Mouse (Mus musculus): ENCODE data around the gene M1ap.

Gene M1ap

DNA sequence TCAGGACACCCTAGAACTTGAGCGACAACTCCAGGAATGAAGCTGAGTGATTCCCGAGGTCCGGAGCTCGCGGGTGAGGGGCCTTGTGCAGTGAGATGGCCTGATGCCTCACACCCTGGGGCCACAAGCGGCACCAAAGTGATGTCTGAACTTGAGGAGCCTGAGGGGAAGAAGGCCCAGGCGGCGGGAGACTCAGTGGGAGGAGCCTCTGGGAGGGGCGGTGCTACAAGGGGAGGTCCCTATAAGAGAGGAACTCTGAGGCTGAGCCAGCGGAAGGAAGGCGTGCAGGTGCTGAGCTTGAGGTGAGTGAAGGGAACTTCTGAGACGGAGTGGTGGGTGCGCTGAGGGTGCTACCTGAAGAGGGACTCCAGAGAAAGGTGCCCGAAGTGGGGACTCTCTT lies at the start of gene M1ap:
Gene M1ap, plus strand, starts transcription at position 252 of the 400 bp plus-strand sequence.
- DNase-seq: no peak

DNA sequence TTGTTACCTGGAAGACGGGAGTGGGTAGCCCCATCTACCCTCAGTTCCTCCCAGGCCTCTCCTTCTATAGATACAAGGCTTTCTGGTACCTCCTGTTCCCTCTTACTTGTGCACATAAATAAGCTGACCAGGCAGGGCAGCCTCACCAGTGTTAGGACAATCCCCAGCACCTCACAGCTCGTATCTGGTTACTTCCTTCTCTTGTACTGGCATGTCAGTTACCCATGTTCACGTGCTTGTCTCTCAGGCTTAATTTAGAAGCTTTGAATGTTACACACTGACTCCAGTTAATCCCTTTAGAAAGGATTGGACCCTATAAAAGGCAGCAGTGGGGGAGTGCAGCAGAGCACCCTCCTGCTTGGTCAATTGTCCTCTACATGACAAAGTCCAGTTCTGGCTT lies 49.4 kb upstream of the M1ap start:
- no peak for DNase-seq

DNA sequence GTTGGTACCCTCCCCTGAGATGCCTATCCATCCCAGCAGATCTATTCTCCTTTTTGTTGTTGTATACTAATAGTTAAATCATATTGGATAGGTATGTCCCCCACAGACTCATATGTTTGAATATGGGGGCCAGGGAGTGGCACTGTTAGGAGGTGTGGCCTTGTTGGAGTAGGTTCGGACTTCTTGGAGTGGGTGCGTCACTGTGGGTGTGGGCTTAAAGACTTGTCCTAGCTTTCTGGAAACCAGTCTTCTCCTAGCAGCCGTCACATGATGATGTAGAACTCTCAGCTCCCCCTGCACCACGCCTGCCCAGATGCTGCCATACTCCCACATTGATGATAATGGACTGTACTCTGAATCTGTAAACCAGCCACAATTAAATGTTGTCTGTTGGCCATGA lies 48.5 kb upstream of the M1ap start:
- DNase-seq: no peak

DNA sequence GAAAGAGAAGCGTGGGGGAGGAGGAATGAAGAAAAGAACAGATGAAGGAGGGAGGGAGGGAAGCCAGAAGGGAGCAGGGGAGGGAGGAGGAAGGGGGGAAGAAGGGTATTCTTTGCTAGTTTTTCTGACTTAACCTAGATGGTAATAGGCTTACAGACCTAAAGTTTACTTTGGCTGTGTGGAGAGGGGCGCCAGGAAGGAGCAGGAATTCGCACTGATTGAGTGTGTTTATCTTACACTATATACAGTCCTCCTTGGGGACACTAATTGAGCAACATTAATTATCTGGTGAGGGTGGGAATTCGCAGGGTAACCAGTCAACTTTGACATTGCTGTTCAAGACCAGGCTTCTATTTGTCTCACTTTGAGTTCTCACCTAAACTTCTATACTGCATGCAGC lies 48.0 kb upstream of the M1ap start:
- DNase-seq: no peak

DNA sequence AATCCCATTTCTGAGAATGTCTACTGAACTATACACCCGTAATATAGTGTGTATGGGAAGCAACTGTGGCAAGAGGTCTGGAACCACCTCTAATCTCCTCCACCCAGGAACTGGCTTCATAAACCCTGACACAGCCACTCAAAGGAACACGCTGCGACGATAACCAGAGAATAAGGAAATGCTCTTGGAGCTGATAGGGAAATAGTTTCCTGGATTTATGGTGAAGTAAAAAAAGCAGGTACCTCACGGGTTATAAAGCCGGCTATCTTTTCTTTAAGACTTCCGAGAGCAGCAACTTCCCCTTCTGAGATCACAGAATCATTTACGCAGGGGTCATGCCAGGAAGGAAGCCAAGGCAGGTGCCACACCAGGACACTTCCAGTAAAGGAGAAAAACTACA lies 44.1 kb upstream of the M1ap start:
- no peak for DNase-seq

DNA sequence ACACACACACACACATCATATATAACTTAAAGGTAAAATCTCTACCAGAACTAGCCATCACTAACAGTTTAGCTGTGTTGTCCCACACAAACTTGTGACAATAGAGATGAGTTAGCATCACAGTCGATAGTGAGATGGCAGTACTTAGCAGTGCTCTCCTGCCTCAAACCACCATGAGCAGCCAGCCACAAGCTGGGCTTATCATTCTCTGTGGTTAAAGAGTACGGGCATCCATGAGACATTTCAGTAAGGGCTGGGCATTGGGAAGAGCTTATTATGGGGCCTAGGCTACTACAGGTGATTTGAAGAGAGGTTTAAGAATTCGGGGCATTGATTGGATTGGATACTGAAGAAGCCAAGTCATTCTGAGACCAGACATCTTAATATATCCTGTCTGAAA lies 39.7 kb upstream of the M1ap start:
- DNase-seq: no peak

DNA sequence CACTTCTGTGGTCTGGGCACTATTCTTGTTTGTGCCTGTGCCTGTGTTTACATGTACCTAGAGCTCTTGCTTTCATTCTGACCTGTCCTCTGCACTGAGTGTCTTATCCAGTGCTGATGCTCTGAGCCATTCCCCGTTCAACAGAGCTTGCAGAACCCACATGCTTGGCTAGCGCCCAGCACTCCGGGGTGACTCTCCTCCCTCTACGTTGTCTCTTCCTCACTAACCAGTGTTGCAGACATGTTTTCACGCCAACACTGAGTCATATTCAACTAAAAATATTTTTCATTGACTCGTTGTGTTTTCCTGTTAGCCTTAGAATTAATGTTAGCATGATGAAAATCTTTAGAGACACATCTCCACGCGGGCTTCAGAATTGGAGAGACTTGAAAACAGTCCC lies 38.7 kb upstream of the M1ap start:
- DNase-seq: no peak

DNA sequence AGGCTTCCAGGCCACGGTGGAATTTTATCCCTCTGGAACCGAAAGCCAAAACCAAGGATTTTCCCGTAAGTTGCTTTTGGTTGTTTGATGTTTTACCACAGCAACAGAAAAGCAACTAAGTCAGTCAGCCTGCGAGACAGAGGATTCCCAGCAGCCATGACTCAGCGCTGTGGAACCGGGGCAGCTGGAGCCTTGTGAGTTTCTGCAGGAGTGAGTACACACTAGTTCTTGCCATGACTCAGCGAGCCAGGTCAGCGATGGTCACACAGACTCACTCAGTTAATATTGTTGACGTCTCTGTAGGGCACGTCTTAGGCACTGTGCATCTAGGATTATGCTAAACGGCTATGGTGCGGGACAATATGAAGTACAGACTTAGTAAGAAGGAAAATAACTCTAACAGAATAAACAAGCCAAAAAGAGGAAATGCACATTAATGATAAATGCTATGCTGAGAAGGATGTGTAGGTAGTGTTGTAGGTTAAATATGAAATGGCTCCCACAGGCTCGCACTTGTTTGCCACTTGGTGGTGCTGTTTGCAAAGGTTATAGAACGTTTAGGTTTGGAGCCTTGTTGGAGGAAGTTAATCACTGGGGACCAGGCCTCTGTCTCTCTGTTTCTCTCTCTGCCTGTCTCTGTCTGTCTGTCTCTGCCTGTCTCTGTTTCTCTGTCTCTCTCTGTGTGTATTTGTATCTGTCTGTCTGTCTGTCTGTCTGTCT lies 37.4 kb upstream of the M1ap start:
- DNase-seq: no peak

DNA sequence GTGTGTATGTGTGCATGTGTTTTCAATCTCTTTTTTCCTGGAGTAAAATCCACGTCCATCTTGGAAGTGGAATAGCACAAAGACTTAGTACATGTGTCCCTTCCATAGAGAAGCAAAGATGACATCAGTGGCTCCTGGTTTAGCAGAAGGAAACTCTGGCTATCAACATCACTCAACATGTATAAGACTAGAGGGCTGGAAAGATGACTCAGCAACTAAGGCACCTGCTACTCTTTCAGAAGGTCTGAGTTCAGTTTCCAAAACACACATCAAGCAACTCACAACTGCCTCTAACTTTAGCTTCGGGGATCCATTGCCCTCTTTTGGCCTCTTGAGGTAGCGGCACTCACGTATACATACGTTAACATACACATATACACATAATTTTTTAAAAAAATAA lies 35.4 kb upstream of the M1ap start:
- DNase-seq: no peak

DNA sequence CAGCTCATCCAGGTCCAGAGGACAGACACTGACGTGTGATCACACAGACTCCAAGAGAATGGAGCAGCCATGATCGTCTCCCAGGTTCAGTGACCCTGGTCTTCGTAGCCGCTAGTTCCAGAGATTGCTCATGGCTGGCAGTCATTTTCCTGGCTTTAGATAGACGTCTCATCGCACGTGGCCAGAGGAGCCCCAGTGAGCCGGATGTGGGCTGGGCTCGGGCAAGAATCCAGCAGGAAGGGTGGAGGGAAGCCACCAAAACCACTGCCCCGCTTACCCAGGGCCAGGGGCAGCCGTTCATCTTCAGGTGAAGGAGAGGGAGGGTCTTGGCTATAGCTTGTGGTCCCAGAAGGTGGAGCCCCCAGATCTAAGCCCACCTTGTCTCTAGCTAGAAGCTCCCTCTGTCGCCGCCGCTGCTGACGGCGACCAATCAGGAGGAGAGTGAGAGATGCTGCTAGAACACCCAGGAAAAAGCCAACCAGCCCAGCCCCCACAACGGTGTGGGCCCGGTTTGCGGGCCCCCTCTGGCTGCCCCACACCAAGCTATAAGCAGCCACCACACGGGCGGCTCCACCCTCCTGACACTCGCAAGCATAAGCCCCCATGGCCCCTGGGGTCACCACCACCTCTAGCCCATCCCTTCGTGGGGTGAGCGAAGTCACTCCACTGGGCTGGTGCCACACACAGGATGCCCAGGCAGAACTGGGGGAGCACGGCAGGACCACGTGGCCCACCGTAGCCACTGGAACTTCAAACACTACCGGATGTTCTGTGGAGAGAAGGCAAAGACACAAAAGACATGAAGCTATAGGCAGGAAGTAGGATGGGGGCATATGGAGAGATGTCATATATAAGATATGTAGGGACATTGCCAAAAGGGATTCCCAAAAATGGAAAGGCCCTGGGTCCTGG lies 33.1 kb upstream of the M1ap start:
- DNase-seq: no peak

DNA sequence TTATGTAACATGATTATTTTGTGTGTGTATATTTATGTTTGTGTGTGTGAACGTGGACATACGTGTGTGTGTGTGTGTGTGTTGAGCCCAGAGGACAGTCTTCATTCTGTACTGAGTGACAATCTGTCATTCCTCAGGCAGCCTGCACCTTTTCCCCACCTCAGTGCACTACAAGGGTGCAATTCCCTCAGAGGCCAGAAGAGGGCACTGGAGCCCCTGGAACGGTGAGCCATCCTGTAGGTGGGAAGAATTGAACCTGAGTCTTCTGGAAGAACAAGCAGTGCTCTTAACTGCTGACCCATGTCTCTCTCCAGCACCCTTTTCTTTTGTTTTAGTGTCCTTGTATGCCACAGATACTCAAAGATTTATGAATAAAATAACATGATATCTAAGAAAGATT lies 30.8 kb upstream of the M1ap start:
- no peak for DNase-seq

DNA sequence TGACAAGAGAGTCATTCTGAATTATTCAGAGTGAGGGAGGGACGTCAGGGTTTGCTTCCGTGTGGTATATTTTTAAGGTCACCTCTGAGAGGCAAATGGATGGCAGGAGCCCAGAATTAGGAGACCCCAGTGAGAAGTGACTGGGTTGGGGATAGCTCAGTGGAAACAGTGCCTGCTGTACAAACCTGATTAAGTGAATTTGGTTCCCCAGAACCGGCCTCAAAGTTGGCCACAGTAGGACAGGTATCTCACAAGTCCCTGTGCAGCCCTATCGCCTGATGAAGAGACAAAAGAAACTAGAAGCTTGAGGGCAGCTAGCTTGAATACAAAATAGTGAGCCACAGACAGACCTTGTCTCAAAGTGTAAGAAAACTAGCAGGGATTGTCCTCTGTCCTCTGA lies 30.2 kb upstream of the M1ap start:
- no peak for DNase-seq

DNA sequence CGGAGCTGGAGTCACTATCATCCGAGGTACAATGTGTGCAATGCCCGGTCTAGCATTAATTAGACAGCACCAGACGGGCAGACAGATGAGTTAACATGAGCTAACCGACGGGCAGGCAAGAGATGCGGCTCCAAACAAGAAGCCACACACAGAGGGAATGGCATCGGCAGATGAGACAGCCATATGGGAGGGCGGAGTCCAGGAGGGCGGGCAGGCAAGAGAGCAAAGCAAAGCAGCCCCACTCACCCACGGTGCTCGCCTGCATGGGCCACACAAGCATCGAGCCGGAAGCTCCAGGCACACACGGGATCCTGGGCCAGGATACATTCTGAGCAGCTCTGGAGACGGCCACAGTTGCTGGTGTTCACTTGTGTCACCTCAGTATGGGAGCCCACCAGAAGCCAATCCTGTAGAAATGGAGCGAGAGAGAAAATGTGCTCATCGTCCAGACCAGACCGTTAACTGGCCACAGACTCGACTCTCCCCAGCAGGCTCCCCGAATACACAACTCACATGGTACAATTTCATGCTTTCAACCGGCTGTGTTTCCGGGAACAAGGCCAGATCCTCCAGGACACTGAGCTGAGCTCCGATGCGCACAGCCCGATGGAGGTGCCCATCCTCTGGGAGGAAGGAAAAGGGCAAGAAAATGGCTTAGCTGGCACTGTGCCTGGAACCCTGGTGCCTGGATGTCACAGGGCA lies 29.5 kb upstream of the M1ap start:
- DNase-seq: no peak

DNA sequence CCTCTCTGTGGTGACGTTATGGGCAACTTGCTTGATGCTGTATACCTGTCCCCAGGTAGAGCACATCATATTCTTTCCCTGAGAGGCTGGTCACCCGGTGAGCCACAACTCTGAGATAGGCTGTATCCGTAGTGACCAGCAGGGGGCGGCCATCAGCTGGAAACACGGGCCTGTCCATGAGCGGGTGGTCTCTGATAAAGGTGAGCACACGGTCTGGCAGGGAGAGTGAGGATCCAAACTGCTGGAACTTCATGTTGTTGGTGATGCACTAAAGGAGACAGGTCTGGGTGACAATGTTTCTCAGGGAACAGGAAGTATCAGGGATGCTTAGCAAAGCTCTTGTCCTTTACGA lies 28.9 kb upstream of the M1ap start:
- DNase-seq: peak; percentile 9

DNA sequence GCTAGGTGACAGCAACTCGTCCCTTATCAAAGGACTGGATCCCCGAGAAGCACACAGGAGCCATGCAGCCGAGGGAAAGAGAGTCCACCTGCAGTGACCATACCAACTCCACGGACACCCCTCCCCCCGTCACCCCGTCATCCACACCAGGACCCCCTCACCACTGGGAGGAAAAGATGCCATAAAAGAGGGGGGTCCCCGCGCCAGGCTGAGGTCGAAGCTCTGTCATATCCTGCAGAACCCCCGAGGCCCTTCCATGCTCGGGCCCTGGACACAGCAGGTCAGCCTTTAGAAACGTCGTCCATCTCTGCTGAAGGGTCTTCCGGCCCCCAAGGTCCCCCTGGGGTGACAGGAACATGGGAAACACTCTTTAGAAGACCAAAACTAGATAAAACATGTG lies 28.3 kb upstream of the M1ap start:
- no peak for DNase-seq

DNA sequence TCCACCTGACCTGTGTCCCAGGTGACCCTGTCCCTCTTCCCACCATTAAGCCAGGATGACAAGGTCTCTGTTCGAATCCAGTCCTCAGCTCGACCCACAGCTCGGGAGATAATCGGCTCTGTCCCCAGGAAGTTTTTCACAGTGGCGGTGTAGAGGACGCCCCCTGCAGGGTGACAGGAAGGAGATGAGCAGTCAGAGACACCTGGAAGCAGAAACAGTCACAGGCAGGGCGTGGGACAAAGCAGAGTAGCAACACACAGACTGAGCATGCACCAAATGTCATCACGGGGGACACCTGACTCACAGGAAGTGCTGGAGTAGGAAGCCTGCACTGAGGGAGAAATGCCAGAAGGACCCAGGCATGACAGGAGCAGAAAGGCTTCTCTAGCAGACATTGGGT lies 27.2 kb upstream of the M1ap start:
- no peak for DNase-seq

DNA sequence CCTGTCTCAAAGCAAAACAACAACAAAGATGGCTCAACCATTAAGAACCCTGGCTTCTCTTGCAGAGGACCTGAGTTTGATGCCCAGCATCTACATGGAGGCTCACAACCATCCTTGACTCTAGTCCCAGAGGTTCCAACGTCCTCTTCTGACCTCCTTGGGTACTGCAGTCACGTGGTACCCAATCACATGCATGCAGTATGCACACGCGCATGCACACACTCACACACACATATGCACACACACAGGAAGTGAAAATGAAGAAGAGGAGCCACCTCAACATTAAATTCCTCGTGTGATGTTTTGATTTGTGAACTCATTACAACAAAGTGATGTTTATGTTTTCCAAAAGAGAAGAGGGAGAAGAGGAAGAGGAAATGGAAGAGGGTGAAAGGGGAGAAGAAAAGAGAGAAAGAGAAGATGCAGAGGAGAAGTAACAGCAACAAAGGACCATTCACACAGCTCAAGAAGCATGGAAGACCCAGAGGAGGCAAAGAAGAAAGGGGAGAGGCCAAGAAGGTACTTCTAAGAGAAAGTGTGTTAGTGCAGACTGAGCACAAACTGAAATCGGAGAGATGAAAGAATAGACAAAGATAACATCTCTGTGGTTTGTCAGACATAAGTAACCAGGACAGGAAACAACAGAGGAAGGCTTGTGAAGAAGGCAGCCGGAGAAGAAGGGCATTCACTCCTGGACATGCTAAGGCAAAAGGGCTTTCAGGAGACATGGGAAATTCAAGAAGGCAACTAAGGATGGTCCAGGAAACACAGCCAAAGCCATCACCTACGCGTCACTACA lies 25.1 kb upstream of the M1ap start:
- no peak for DNase-seq

DNA sequence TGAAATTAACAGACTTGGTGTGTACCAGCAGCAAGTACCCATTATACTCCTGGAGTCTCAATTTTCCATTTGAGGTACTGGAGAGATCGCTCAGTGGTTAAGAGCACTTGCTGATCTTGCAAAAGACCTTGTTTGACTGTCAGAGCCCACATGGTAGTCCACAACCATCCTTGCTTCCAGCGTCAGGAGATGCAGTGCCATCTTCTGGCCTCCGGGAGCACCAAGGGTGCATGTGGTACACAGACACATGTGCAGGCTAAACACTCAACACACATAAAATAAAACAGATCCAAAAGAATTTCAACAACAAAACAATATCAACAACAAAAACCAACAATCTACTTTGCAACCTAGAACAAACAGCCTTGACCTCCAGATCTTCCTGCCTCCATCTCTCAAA lies 21.7 kb upstream of the M1ap start:
- DNase-seq: no peak

DNA sequence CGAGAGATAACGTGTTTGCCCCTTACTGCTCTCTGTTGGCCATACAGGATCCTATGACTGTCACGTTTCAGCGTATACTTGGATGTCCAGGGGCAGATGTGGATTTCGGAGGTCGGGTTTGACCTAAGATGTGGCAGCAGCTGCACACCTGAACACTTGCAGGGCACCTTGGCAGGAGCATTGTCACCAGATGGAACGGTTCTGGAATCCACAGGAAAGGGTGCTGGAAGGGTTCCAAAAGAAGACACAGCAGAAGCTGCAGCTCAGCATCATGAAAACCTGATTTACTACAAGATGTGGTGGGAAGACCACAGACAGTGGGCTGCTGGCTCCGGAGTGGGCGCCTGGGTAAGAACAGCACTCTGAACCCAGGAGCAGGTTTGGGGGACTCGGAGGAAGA lies 20.6 kb upstream of the M1ap start:
- DNase-seq: no peak

DNA sequence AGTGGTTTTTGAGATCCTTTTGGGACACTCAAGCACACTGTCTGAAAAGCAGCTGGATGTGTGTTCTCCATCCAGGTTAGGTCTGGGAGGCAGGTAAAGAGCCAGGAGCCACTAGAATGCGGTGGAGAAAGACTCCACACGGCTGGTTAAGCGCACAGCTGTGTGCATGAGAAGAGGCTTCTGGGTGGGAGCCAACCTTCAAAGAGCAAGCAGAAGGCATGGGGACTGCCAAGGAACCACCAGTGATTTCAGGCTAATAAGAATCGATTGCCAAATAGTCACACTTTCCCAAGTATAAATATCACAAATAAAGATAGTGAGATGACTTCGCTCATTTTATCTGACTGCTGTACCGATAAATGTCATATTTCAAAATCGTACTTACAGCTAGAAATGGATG lies 20.2 kb upstream of the M1ap start:
- DNase-seq: no peak

DNA sequence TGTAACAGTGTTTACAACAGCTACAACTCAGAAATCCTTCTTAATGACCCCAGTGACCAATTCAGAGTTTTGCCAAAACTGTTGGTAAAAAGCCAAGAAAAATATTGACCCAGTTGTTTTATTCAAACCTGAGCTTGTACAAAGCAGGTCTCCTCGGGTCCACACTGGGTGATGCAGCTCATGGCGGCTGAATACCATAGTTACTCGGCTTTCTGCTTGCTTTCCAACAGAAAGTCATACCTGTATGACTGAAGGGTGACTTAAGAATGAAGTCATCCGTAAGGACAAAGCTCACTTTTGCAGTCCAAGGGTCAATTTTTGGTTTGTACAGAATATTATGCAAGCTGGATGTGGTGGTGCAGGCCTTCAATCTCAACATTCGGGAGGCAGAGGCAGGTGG lies 19.1 kb upstream of the M1ap start:
- no peak for DNase-seq

DNA sequence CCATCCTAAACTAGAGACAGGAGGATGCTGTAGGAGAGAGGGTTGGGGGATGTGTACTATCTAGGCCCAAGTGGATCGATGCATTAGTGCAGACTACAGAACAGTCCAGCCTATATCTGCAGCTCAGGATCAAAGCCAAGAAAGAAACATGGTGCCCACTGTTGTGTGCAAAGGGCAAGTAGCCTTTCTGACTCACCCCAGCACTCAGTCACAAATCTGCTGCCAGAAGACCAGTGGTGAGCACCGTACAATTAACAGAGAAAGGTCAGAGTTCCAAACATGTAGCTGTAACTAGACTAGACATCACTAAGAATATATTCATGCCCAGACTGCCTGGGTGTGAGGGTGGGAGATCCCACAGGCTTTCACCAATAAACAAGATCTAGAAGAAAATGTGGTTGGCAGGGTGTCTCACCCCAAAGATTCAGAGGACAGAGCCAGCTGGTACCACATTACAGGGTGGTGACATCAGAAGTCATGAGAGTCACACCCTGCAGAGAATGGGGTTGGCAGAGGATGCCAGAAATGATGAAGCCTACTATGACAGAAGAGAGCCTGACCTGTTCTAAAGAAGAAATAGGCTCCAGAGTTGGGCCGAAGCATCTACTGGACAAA lies 12.0 kb upstream of the M1ap start:
- DNase-seq: no peak

Data from kidney, adult 11 months (tissue).